Mouse (Mus musculus) hindbrain, embryonic 10.5 days (tissue): ENCODE results near the gene Tex48. TPM values are rescaled to one million over a fixed set of nuclear protein-coding genes. Genes with fewer than 3 reads are reported as not detected.

Source experiments
- DNase-seq: peaks from one replicate; pipeline ENCODE4 v3.0.0-alpha.2; 2017; ENCODE audit warnings: low spot score
- H3K27ac ChIP-seq: fragments of 300-500 bp; sonication (generic); 2 replicates; pipeline ENCODE4 v1.5.1; 2016; ENCODE audit warnings: mild to moderate bottlenecking, moderate library complexity
- H3K27me3 ChIP-seq: fragments of 300-500 bp; sonication (generic); 2 replicates; pipeline ENCODE4 v1.6.1; 2016; ENCODE audit warnings: mild to moderate bottlenecking; ENCODE audit not compliant: poor library complexity, insufficient read depth, severe bottlenecking
- H3K36me3 ChIP-seq: fragments of 300-500 bp; sonication (generic); 2 replicates; pipeline ENCODE4 v1.6.1; 2016; ENCODE audit warnings: mild to moderate bottlenecking, moderate library complexity
- H3K4me1 ChIP-seq: fragments of 300-500 bp; sonication (generic); replicated peaks from 2 replicates; pipeline ENCODE4 v1.6.1; 2016; ENCODE audit warnings: mild to moderate bottlenecking
- H3K4me3 ChIP-seq: fragments of 300-500 bp; sonication (generic); 2 replicates; pipeline ENCODE4 v1.5.1; 2016; ENCODE audit warnings: mild to moderate bottlenecking, moderate library complexity
- H3K9me3 ChIP-seq: fragments of 300-500 bp; sonication (generic); 2 replicates; pipeline ENCODE4 v1.6.1; 2016; ENCODE audit warnings: mild to moderate bottlenecking, moderate library complexity
- WGBS: fragments of 180-500 bp; shearing (Covaris S2); methylation state at CpG from one replicate; pipeline ENCODE4 v1.1.7; 2016; 5-methylcytosine and 5-hydroxymethylcytosine counted together
- polyA plus RNA-seq: library from polyadenylated mRNA; unstranded; fragments of >200 nt; fragmentation: Nextera tagmentation; extraction: Ambion mirVana; gene quantifications from 2 replicates; pipeline ENCODE4 v1.2.1, GENCODE M21; 2016

Tex48 gene
- polyA plus RNA-seq = not detected in 2 replicates

DNA sequence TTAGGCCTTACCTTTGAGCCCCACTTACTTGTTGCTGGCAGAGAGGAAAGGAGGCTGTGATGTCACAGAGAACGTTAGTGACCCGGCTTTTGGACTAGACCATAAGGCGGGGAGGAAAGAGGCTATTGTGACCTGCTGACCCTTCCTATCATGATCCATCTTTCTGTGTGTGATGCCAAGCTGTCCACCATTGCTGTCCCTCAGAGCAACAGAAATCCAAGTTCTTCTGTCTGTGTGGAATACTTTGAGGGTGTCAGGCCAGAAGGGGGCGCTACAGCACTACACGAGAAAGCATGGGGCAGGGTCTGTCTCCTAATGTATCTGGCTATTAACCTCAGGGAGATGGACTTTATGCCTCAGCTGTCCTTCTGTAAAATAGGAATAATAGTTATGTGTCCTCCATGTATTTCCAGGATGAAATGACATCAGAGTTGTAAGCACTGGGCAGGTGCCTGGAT is at the start of gene Tex48:
TSS of gene Tex48 (minus strand) at position 51 of the 458 bp plus-strand sequence.
- Histone ChIP-seq H3K36me3 (no peaks in the 10 kb centered on the region), H3K9me3 (no peaks in the 10 kb centered on the region), H3K27me3 (no peaks in the 10 kb centered on the region), H3K4me1 (no peaks in the 10 kb centered on the region), H3K27ac (no peak within 1 kb of the TSS), H3K4me3 (no peak within 1 kb of the TSS)
- DNase-seq = peak; percentile 48
- 58% methylated on average over 5 of the region's 5 CpGs for WGBS

DNA sequence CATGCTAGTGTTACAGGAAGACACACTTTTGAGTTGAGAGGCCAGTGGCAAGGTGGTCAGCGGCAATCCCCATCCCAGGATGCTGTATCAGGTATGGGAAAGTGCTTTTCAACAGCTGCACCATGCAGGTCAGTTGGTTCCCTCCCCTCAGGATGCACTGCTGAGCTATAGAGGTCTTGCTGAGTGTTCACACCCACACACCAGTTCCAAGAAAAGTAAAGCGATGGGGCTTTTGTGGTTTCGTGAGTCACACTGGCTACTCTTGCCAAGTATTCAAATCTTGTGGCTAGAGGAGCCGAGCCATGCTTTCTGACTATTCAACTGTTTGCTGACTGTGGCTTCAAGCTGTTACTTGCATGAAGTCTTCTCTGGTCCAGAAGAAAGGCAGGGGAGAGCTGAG is 46.0 kb upstream of the Tex48 start:
- no peaks in the 10 kb centered on the region for H3K9me3 ChIP-seq
- no peak for DNase-seq
- H3K27ac ChIP-seq = no peak overlapping the region
- H3K4me3 ChIP-seq = no peak overlapping the region
- H3K36me3 ChIP-seq = no peaks in the 10 kb centered on the region
- H3K27me3 ChIP-seq = peaks cover 3% of the 10 kb centered on the region; the same call in 1 of the 2 replicates
- 75% methylated on average over 4 of the region's 4 CpGs for WGBS
- no peaks in the 10 kb centered on the region for H3K4me1 ChIP-seq

DNA sequence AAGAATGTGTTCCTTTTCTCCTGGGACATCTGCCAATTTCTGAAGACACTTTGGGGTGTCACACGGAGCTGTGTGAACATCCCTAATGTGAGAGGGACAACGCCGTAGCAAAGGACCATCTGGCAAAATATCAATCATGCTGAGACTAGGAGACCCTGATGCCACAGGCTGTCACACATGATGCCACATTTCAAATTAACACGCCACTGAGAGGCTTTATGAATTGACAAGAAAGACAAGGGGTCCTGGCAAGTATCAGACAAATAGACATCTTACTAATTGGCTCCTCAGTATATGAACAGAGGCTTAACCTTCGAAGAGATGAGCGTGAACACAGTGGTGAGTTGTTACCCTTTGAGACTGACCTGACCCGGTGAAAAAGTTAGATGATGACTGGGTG is 43.5 kb upstream of the Tex48 start:
- Histone ChIP-seq H3K27ac (no peak overlapping the region), H3K36me3 (no peaks in the 10 kb centered on the region), H3K4me1 (0 out of 2 replicates have a peak, but pooled peaks cover 4% of the 10 kb centered on the region), H3K9me3 (no peaks in the 10 kb centered on the region), H3K27me3 (peaks cover 3% of the 10 kb centered on the region; the same call in 1 of the 2 replicates), H3K4me3 (no peak overlapping the region)
- WGBS = 71% methylated on average over 7 of the region's 7 CpGs
- DNase-seq = no peak

DNA sequence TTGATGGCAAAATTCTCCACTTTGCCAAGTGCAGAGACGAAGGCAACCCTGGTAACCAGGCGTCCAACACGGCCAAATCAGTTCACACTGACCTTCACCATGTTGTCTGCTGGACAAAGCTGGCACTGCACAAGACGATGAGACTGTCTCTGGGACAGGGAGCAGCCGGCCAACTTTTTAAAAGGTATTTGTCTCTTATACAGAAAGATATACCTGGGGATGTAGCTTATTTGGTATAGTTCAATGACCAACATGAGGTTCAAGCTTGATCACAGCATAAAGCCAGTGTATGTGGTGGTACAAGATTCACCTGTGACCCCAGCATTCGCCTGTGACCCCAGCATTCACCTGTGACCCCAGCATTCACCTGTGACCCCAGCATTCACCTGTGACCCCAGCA is 41.1 kb upstream of the Tex48 start, which contains the start of gene Gm11214:
TSS of gene Gm11214 (minus strand) at position 101 of the 400 bp plus-strand sequence.
- no peaks in the 10 kb centered on the region for H3K9me3 ChIP-seq
- H3K27me3 ChIP-seq = peaks cover 12% of the 10 kb centered on the region; the same call in 1 of the 2 replicates
- H3K4me3 ChIP-seq = no peak within 1 kb of the TSS
- no peak within 1 kb of the TSS for H3K27ac ChIP-seq
- 92% methylated on average over 6 of the region's 6 CpGs for WGBS
- H3K4me1 ChIP-seq = 0 out of 2 replicates have a peak, but pooled peaks cover 4% of the 10 kb centered on the region
- DNase-seq = peak; percentile 6
- no peaks in the 10 kb centered on the region for H3K36me3 ChIP-seq

- WGBS = 61% methylated on average over 1 of the region's 1 CpGs
Measured at GRCm38 (mm10) chr4:63661857-63662256, 39.6 kb upstream of the Tex48 start.

GRCm38 (mm10) chr4:63661426-63661825 is 39.2 kb upstream of the Tex48 start:
- Histone ChIP-seq H3K9me3 (no peaks in the 10 kb centered on the region), H3K27ac (no peak overlapping the region), H3K4me3 (no peak overlapping the region), H3K27me3 (peaks cover 9% of the 10 kb centered on the region; the same call in 1 of the 2 replicates), H3K4me1 (0 out of 2 replicates have a peak, but pooled peaks cover 4% of the 10 kb centered on the region), H3K36me3 (no peaks in the 10 kb centered on the region)
- WGBS = 46% methylated on average over 1 of the region's 1 CpGs
- no peak for DNase-seq

More at GRCm38 (mm10) chr4:63661857-63662256, 39.6 kb upstream of the Tex48 start:
- Histone ChIP-seq H3K4me3 (no peak overlapping the region), H3K27ac (no peak overlapping the region), H3K9me3 (no peaks in the 10 kb centered on the region), H3K36me3 (no peaks in the 10 kb centered on the region), H3K27me3 (peaks cover 9% of the 10 kb centered on the region; the same call in 1 of the 2 replicates), H3K4me1 (0 out of 2 replicates have a peak, but pooled peaks cover 4% of the 10 kb centered on the region)
- no peak for DNase-seq

GRCm38 (mm10) chr4:63659775-63660174 is 37.5 kb upstream of the Tex48 start:
- 89% methylated on average over 1 of the region's 1 CpGs for WGBS
- DNase-seq = no peak
- Histone ChIP-seq H3K27me3 (peaks cover 9% of the 10 kb centered on the region; the same call in 1 of the 2 replicates), H3K4me3 (no peak overlapping the region), H3K27ac (no peak overlapping the region), H3K36me3 (no peaks in the 10 kb centered on the region), H3K9me3 (no peaks in the 10 kb centered on the region), H3K4me1 (0 out of 2 replicates have a peak, but pooled peaks cover 4% of the 10 kb centered on the region)

DNA sequence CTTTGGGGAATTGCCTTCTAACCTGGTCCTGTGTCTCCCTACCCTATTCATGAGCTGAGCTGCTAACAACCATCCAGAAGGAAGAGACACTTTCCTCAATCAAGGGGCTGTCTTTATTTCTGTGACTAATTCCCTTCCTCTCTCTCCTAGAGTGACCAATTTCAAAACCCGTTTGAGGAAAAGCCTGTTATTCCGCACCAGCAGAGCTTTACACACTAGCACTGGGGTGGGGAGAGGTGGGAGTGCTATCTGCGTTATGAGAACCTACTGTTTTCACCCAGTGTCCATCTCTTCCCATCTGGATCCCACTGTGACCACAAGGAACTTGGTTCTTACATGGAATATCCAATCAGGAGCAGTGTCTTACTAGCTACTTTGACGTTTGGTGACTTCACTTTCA is 36.9 kb upstream of the Tex48 start:
- no peak overlapping the region for H3K27ac ChIP-seq
- H3K27me3 ChIP-seq = peaks cover 9% of the 10 kb centered on the region; the same call in 1 of the 2 replicates
- 47% methylated on average over 4 of the region's 4 CpGs for WGBS
- H3K4me1 ChIP-seq = 0 out of 2 replicates have a peak, but pooled peaks cover 4% of the 10 kb centered on the region
- no peak overlapping the region for H3K4me3 ChIP-seq
- H3K9me3 ChIP-seq = no peaks in the 10 kb centered on the region
- H3K36me3 ChIP-seq = no peaks in the 10 kb centered on the region
- DNase-seq = no peak

DNA sequence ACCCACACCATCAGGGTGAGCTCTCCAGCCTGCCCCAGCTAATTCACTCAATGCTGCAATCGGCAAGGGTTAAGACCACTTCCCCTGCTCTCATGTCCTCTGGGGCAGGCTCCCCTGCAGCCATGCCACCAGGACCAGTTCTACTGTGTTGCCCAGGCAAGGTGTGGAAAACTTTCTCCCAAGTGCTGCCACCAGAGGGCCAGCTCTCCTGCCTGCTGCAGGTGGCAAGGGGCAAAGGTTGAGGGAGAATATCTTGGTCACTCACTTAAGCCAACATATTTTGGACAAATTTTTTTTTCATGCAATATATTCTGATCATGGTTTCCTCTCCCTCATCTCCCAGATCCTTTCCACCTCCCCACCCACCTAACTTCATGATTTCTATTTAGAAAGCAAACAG is 32.2 kb upstream of the Tex48 start:
- no peak for DNase-seq
- Histone ChIP-seq H3K4me1 (no peaks in the 10 kb centered on the region), H3K36me3 (no peaks in the 10 kb centered on the region), H3K9me3 (no peaks in the 10 kb centered on the region), H3K4me3 (no peak overlapping the region), H3K27me3 (no peaks in the 10 kb centered on the region), H3K27ac (no peak overlapping the region)
- WGBS = 89% methylated on average over 1 of the region's 1 CpGs

DNA sequence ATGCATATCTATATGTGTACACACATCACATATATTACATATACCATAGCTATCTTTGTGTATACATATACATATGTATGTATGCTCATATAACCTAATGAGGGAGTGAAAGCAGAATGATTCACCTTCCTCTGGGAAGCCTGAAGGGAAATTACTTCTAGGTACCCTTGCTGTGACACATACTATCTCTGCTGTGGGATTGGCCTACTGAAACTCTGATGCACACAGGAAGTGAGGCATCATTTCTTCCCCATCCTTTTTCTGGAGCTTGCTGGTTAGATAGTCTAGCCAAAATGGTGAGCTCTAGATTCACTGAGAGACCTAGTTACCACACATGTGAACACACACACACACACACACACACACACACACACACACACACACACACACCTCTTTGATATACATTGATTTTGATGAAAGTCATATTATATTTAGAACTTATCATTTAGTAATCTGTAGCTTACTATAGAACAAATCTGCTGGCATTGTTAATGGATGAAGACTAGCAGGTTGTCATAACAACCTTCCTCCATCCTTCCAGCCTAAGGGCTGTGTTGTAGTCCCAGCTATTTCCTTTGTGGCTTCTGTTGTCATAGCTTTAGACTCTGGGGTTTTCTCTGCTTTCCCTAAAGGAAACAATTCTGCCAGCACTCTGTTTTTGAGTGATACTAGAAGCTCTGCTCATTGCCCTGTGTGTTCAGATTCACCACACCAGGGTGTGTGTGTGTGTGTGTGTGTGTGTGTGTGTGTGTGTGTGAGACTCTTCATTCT is 21.9 kb upstream of the Tex48 start:
- no peak for DNase-seq

DNA sequence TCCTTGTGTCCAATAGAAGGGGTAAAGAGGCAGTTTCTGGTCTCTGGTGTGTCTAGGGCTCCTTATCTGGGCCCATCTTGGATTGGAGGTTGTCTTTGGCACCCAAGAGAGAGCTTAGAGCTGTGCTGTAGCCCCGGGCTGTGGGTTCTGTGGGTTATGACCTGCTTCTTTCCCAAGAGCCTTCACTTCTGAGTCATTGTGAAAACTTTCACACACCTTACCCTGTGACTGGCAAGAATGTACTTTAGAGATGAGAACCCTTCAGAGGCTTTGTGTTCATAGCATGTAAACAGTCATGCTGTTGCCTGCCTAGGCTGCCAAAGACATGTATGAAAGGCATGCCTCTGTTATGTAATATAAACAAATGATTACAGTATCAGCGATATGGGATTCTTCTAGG is 17.6 kb upstream of the Tex48 start:
- DNase-seq = no peak
- no peak overlapping the region for H3K4me3 ChIP-seq
- H3K36me3 ChIP-seq = no peaks in the 10 kb centered on the region
- no peaks in the 10 kb centered on the region for H3K27me3 ChIP-seq
- no peak overlapping the region for H3K27ac ChIP-seq
- 81% methylated on average over 2 of the region's 2 CpGs for WGBS
- H3K9me3 ChIP-seq = no peaks in the 10 kb centered on the region
- H3K4me1 ChIP-seq = no peaks in the 10 kb centered on the region

More for the DNA sequence above, 21.9 kb upstream of the Tex48 start:
- Histone ChIP-seq H3K27me3 (no peaks in the 10 kb centered on the region), H3K36me3 (no peaks in the 10 kb centered on the region), H3K4me3 (no peak overlapping the region), H3K9me3 (no peaks in the 10 kb centered on the region), H3K27ac (no peak overlapping the region), H3K4me1 (no peaks in the 10 kb centered on the region)

- no peak overlapping the region for H3K27ac ChIP-seq
- no peaks in the 10 kb centered on the region for H3K27me3 ChIP-seq
- DNase-seq = no peak
- H3K9me3 ChIP-seq = no peaks in the 10 kb centered on the region
- no peaks in the 10 kb centered on the region for H3K4me1 ChIP-seq
- H3K36me3 ChIP-seq = no peaks in the 10 kb centered on the region
- WGBS = 68% methylated on average over 1 of the region's 1 CpGs
- no peak overlapping the region for H3K4me3 ChIP-seq
Measured at GRCm38 (mm10) chr4:63638603-63639002, 16.4 kb upstream of the Tex48 start.

DNA sequence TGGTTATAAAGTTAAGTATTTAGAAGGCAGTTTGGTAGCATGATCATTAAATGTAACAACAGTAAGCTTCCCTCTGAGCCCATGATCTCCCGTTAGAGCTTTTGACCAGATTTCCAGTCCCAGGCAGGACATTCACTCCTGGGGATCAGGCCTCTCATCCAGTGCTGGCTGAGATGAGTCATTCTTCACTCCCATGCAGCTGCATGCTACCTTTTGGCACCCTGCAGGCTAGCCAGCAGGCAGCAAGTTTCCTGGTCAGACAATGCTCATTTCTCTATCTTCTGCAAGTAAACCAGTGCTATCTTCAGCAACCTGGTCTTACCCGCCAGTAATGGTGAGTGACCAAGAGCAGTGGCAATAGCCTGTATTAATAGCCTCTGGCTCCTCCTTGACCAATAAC is 11.0 kb upstream of the Tex48 start:
- Histone ChIP-seq H3K4me1 (no peaks in the 10 kb centered on the region), H3K36me3 (no peaks in the 10 kb centered on the region), H3K9me3 (no peaks in the 10 kb centered on the region), H3K27me3 (no peaks in the 10 kb centered on the region), H3K4me3 (no peak overlapping the region), H3K27ac (no peak overlapping the region)
- DNase-seq = no peak
- WGBS = 87% methylated on average over 2 of the region's 2 CpGs
